Mouse (Mus musculus) frontal cortex, postnatal 36 days (tissue): ENCODE measurements around the gene Klra6.
"Not testable (repeated sequence)": the region's sequence is repeated elsewhere in the genome, so short reads cannot be mapped to it uniquely, and the experiment has no call there.

Experiments
- DNase-seq, 2 experiments: peaks; one replicate each; pipeline ENCODE4 v3.0.0; 2022; ENCODE audit warnings: low spot score in 2 of 2

The Klra6 gene

GRCm38 (mm10) chr6:130026854-130027253, at the start of gene Klra6:
Klra6 (minus strand) TSS chr6:130026954.
- DNase-seq = no peak

- DNase-seq = not testable (repeated sequence)
Measured at GRCm38 (mm10) chr6:130067171-130067570, 40.4 kb upstream of the Klra6 start, which contains the start of gene Klra4. Klra4 (minus strand) TSS chr6:130067271.

GRCm38 (mm10) chr6:130065196-130065595, 38.4 kb upstream of the Klra6 start:
- no peak for DNase-seq

GRCm38 (mm10) chr6:130035146-130035545, 8.4 kb upstream of the Klra6 start:
- not testable (repeated sequence) for DNase-seq

- DNase-seq = not testable (repeated sequence)
Measured at GRCm38 (mm10) chr6:130031493-130032089, 4.8 kb upstream of the Klra6 start.
